Mouse (Mus musculus) kidney, embryonic 16.5 days (tissue): ENCODE results near the gene Krtap5-2. TPM values are rescaled to one million over a fixed set of nuclear protein-coding genes. Genes with fewer than 3 reads are reported as not detected.
"Not testable (repeated sequence)": the region's sequence is repeated elsewhere in the genome, so short reads cannot be mapped to it uniquely, and the experiment has no call there.

Source experiments
- ATAC-seq: fragments of 200-750 bp; cut with Nextera tagmentation; 2 replicates; pipeline ENCODE4 v1.8.0; 2017; ENCODE audit warnings: moderate TSS enrichment; ENCODE audit not compliant: low FRiP score, low TSS enrichment
- H3K27ac ChIP-seq: fragments of 300-500 bp; sonication (generic); 2 replicates; pipeline ENCODE4 v1.5.1; 2014; ENCODE audit warnings: low read length
- H3K27me3 ChIP-seq: fragments of 300-500 bp; sonication (generic); 2 replicates; pipeline ENCODE4 v1.6.1; 2014; ENCODE audit warnings: low read length, control low read depth, mixed read lengths; ENCODE audit not compliant: insufficient read depth
- H3K36me3 ChIP-seq: fragments of 300-500 bp; sonication (generic); 2 replicates; pipeline ENCODE4 v1.6.1; 2014; ENCODE audit warnings: low read length, control low read depth, mixed read lengths; ENCODE audit not compliant: insufficient read depth
- H3K4me1 ChIP-seq: fragments of 300-500 bp; sonication (generic); 2 replicates; pipeline ENCODE4 v1.6.1; 2014; ENCODE audit warnings: low read length, control low read depth, mixed read lengths; ENCODE audit not compliant: insufficient read depth
- H3K4me2 ChIP-seq: fragments of 300-500 bp; sonication (generic); replicated peaks from 2 replicates; pipeline ENCODE4 v1.6.1; 2014; ENCODE audit warnings: low read depth, low read length
- H3K4me3 ChIP-seq: fragments of 300-500 bp; sonication (generic); 2 replicates; pipeline ENCODE4 v1.5.1; 2014; ENCODE audit warnings: mild to moderate bottlenecking, low read length
- H3K9ac ChIP-seq: fragments of 300-500 bp; sonication (generic); replicated peaks from 2 replicates; pipeline ENCODE4 v1.6.1; 2014; ENCODE audit warnings: low read length
- H3K9me3 ChIP-seq: fragments of 300-500 bp; sonication (generic); 2 replicates; pipeline ENCODE4 v1.6.1; 2016; ENCODE audit warnings: low read length, control low read depth
- WGBS: fragments of 180-500 bp; shearing (Covaris S2); extraction: QIAGEN DNeasy Blood & Tissue Kit; methylation state at CpG from one replicate; pipeline ENCODE4 v1.1.7; 2014; 5-methylcytosine and 5-hydroxymethylcytosine counted together
- polyA plus RNA-seq: library from polyadenylated mRNA; unstranded; fragments of >200 nt; fragmentation: Nextera tagmentation; extraction: Ambion mirVana; gene quantifications from 2 replicates; pipeline ENCODE4 v1.2.1, GENCODE M21; 2015

The Krtap5-2 gene
- polyA plus RNA-seq, 1 experiment from 2014 or later, result not detected

DNA sequence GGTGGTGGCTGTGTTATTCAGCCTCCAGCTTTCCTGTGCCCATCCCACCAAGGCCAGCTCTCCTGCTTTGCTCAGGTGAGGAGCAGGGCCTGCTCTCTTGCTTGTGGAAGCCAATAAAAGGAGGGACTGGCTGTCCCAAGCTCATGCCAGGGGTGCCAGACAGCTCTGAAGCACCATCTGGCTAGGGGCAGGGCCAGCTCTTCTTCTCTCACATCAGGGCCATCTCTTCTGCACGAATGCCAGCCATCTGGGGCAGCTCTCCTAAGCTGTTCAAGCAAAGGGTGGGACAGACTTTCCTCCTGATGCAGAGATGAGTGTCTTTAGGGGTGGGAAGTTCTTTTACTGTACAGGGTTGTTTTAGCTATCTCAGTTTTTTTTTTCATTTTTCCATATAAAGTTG is 5.2 kb upstream of the Krtap5-2 start:
- Histone ChIP-seq H3K4me1 (no peaks in the 10 kb centered on the region), H3K36me3 (no peaks in the 10 kb centered on the region), H3K9me3 (no peaks in the 10 kb centered on the region), H3K9ac (no peak overlapping the region), H3K27ac (no peak overlapping the region), H3K4me2 (no peak overlapping the region), H3K27me3 (no peaks in the 10 kb centered on the region), H3K4me3 (no peak overlapping the region)
- WGBS, result 53% methylated on average over 1 of the region's 1 CpGs
- ATAC-seq, result no peak

GRCm38 (mm10) chr7:142178685-142179084 is 2.9 kb upstream of the Krtap5-2 start:
- Histone ChIP-seq H3K36me3 (no peaks in the 10 kb centered on the region), H3K4me1 (no peaks in the 10 kb centered on the region), H3K27me3 (no peaks in the 10 kb centered on the region), H3K27ac (no peak overlapping the region), H3K9me3 (no peaks in the 10 kb centered on the region), H3K4me2 (no peak overlapping the region), H3K9ac (no peak overlapping the region), H3K4me3 (no peak overlapping the region)
- ATAC-seq, result no peak
- WGBS, result 79% methylated on average over 1 of the region's 1 CpGs

DNA sequence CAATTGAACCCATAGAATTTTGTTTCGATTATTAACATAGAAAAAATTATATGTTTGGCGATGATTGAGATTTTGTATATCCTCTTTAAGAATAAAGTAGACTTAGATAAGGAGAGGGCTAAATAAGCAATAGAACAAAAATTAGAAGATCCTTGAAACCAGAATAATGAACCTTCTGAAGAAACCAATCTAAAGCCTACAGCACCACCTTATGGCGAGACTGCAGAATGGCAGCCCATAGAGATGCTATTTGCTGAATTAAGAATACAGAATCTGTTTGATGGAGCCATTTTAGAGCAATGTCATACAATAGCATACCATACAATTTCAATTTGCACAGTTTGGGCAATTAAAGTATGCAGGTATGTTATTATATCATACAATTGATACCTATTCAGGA is 6.0 kb downstream of the Krtap5-2 start:
- ATAC-seq, result no peak
- WGBS, result 46% methylated on average over 3 of the region's 3 CpGs
- no peaks in the 10 kb centered on the region for H3K36me3 ChIP-seq

DNA sequence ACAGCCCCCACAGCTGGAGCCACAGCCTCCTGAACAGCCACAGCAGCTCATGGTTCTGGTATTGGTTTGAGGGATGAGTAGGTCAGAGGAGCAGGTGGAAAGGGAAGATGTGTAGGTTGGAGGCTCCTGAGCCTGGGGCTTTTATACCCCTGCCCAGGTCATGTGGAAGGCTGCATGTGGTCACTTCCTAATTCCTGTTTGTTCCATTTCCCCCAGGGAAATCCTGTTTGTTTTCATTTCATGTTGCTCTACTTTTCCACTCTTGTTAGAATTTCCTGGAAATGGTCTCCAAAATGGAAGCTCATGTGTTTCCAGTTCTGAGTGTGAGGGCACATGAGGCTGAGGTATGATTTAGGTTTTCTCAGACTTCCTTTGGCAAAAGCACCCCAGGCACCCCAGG is 10.2 kb downstream of the Krtap5-2 start, which contains the start of gene Gm4553:
TSS of gene Gm4553 (minus strand) at position 101 of the 400 bp plus-strand sequence.
- not testable (repeated sequence) for H3K9me3 ChIP-seq, H3K4me1 ChIP-seq, H3K27me3 ChIP-seq, H3K9ac ChIP-seq, H3K4me3 ChIP-seq, H3K4me2 ChIP-seq, H3K36me3 ChIP-seq, H3K27ac ChIP-seq, ATAC-seq

More for the DNA sequence above, 6.0 kb downstream of the Krtap5-2 start:
- Histone ChIP-seq H3K9ac (no peak overlapping the region), H3K4me2 (no peak overlapping the region), H3K4me1 (no peaks in the 10 kb centered on the region), H3K27ac (no peak overlapping the region), H3K27me3 (no peaks in the 10 kb centered on the region), H3K9me3 (no peaks in the 10 kb centered on the region), H3K4me3 (no peak overlapping the region)

DNA sequence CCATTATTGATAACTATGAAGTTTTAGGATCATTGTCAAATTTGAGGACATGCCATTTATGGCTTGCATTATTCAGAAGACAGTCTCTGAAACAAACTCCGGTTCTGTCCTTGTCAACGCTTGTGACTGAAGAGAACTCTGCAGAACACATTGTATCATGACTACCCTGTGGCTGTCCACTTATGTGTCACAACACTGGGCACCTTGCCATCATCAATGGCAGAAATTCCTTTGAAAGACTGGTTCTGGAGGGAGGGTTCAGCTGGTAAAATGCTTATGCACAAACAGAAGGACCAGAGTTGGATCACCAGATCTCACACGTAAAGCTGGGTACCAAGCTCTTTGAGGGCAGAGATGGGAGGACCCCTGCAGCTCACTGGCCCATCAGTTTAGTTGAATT is 16.4 kb downstream of the Krtap5-2 start:
- no peaks in the 10 kb centered on the region for H3K36me3 ChIP-seq
- no peaks in the 10 kb centered on the region for H3K9me3 ChIP-seq
- WGBS, result 95% methylated on average over 3 of the region's 3 CpGs
- H3K9ac ChIP-seq, result no peak overlapping the region
- ATAC-seq, result no peak
- H3K4me1 ChIP-seq, result no peaks in the 10 kb centered on the region
- H3K27me3 ChIP-seq, result no peaks in the 10 kb centered on the region
- no peak overlapping the region for H3K4me2 ChIP-seq
- H3K4me3 ChIP-seq, result no peak overlapping the region
- H3K27ac ChIP-seq, result no peak overlapping the region

GRCm38 (mm10) chr7:142157013-142157412 is 18.8 kb downstream of the Krtap5-2 start, which contains the start of gene Gm29735:
Gene Gm29735 (minus strand): TSS chr7:142157113.
- H3K9me3 ChIP-seq, H3K4me3 ChIP-seq, H3K4me2 ChIP-seq, H3K4me1 ChIP-seq, H3K36me3 ChIP-seq, H3K27me3 ChIP-seq, H3K9ac ChIP-seq, ATAC-seq, H3K27ac ChIP-seq: not testable (repeated sequence)
- WGBS, result 30% methylated on average over 2 of the region's 2 CpGs

GRCm38 (mm10) chr7:142155308-142155707 is 20.5 kb downstream of the Krtap5-2 start:
- Histone ChIP-seq H3K4me2 (no peak overlapping the region), H3K9ac (no peak overlapping the region), H3K9me3 (no peaks in the 10 kb centered on the region), H3K27ac (no peak overlapping the region), H3K36me3 (no peaks in the 10 kb centered on the region), H3K4me1 (no peaks in the 10 kb centered on the region), H3K27me3 (no peaks in the 10 kb centered on the region), H3K4me3 (no peak overlapping the region)
- ATAC-seq, result no peak
- WGBS, result 69% methylated on average over 1 of the region's 1 CpGs

DNA sequence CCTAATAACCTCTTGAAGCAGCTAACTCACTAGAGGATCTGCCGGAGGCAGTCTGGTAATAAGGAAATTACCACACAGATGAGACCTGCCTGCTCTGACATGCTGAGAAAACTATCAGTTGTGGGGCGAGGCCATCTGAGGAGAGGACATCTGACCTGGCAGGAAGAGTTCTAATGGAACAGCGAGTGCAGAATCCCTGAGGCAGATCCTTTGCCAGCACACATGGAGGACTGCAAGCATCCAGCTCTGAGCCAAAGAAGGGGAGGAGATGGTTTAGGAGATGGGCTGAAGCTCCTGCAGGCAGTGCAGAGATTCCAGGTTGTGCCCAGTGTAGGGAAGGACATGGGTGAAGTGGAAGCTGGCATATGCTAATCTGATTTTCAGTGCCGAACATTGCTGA is 23.6 kb downstream of the Krtap5-2 start:
- WGBS, result 81% methylated on average over 4 of the region's 4 CpGs
- no peak overlapping the region for H3K4me3 ChIP-seq

GRCm38 (mm10) chr7:142148633-142149032 is 27.2 kb downstream of the Krtap5-2 start:
- ATAC-seq, result no peak
- H3K4me1 ChIP-seq, result no peaks in the 10 kb centered on the region
- no peaks in the 10 kb centered on the region for H3K27me3 ChIP-seq
- no peaks in the 10 kb centered on the region for H3K36me3 ChIP-seq
- no peaks in the 10 kb centered on the region for H3K9me3 ChIP-seq
- no peak overlapping the region for H3K27ac ChIP-seq
- H3K9ac ChIP-seq, result no peak overlapping the region
- H3K4me3 ChIP-seq, result no peak overlapping the region
- H3K4me2 ChIP-seq, result no peak overlapping the region

More for the DNA sequence above, 23.6 kb downstream of the Krtap5-2 start:
- ATAC-seq, result no peak
- no peaks in the 10 kb centered on the region for H3K9me3 ChIP-seq
- H3K27ac ChIP-seq, result no peak overlapping the region
- H3K4me1 ChIP-seq, result no peaks in the 10 kb centered on the region
- no peaks in the 10 kb centered on the region for H3K27me3 ChIP-seq
- H3K9ac ChIP-seq, result no peak overlapping the region
- H3K36me3 ChIP-seq, result no peaks in the 10 kb centered on the region
- no peak overlapping the region for H3K4me2 ChIP-seq

GRCm38 (mm10) chr7:142146033-142146432 is 29.8 kb downstream of the Krtap5-2 start:
- no peaks in the 10 kb centered on the region for H3K36me3 ChIP-seq
- H3K4me2 ChIP-seq, result no peak overlapping the region
- no peak overlapping the region for H3K4me3 ChIP-seq
- 0% methylated on average over 1 of the region's 1 CpGs for WGBS
- no peaks in the 10 kb centered on the region for H3K4me1 ChIP-seq
- no peak overlapping the region for H3K27ac ChIP-seq
- no peaks in the 10 kb centered on the region for H3K9me3 ChIP-seq
- no peaks in the 10 kb centered on the region for H3K27me3 ChIP-seq
- no peak for ATAC-seq
- H3K9ac ChIP-seq, result no peak overlapping the region
